Mouse (Mus musculus): ENCODE data around the gene Igf2r. TPM values are rescaled to one million over a fixed set of nuclear protein-coding genes. Genes with fewer than 3 reads are reported as not detected.
"Not testable (repeated sequence)": the region's sequence is repeated elsewhere in the genome, so short reads cannot be mapped to it uniquely, and the experiment has no call there.

Gene Igf2r
- total RNA-seq, 2 experiments from 2014 or later = 24.9 to 25.6 TPM

DNA sequence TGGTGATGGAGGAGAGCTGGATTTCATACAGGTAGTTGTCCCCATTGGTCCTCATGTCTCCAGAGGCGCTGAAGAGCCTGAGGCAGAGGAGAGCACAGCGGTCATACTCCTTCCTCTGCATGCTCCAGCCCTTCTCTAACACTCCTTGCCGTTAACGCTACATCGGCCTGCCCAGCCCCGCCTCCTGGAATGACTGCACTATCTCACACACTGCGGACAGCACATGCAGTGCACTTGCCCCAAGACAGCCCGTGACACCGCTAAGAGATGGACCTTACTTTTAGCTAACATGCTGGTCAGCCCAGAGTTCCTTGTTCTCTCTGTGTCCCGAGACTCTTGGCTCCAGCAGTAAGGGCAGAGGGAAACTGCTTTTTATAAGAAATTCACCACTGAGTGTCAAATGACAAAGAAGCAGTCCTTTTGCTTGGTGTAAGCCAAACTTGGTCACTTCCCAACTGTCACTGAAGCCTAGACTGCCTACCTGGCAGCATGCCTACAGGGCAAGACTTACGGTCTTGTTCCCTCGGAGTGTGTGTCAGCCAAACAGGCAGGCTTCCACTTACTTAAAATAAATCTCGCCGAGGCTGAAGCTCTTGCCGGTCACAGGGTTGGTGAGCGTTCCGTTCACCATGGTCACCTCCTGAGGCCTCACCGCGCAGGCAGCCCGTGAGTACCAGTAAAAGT is 80.9 kb downstream of the Igf2r start:
- intact Hi-C loops (cut with DNase I) = no loop called here
- DNase-seq (ENCODE audit: extremely low spot score in 1 of 2, low spot score in 2 of 2) = peak in 1 of 2 experiments; percentile 40

DNA sequence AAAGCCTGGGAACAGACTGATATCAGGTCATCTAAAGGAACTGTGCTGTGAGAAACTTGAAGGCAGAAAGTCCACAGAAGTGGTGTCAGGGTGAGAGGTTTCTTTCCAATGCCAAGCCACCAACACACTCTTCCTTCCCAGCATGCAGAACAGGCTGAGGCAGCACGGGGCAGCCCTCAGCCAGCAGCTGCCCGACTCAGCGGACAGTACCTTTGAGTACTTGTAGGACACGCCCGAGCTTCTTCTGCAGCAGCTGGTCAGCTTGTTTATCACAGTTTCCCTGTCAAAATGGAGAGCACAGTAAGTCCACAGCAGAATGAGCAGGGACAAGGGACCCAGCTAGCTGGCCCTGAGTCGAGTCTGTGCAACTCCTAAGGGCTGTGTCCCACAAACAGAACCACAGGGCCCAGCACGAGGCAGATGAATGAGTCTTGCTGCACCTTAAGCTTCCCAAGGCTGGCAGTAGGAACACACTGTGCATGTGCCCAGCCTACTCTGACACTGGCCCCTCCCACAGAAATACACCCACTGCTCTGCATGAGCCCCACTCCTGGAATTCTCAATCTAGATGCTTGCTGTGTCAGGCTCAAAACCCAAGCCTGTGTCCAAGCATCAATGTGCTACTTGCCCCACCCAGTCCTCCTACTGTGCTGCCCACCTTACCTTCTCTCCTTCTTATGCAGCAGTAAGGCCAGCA is 84.4 kb downstream of the Igf2r start:
- intact Hi-C loops (cut with DNase I) = no loop called here
- no peak for DNase-seq (ENCODE audit: extremely low spot score in 1 of 2, low spot score in 2 of 2)

DNA sequence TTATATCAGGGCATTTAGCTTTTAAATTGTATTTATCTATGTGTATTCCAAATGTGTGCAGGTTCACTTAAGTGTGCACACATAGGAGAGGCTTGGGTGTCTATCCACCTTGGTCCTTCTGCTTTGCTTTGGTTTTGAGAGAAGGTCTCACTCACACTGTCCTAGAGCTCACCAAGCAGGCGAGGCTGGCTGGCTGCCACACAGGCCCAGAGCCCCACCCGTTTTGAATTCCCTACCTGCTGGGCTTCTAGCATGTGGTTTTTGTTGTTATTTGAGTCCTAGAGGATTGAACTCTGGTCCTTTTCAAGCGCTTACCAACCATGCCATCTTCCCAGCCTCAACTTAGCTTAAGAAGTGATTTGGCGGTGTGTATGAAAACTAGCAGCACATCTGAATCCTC is 85.1 kb downstream of the Igf2r start:
- no peak for DNase-seq (ENCODE audit: extremely low spot score in 1 of 2, low spot score in 2 of 2)
- intact Hi-C loops (cut with DNase I) = no loop called here

DNA sequence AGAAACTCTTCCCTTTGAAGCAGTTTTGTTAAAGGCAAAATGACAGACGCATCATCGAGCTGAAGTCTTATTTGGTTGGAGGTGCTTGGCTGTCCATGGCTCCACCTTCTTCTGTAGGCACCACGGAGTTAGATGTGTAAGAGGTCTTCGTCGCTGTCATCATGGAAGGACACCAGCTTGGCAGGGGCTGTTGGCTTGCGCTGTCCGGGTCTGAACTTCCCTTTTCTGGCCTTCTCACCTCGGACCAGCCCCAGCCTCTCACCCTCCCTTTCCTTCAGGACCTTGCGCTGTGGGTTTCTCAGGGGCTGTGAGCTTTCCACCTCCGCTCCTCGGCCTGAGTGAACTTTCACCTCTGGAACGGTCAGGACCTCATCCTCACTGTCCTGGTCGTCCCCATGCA is 85.9 kb downstream of the Igf2r start:
- intact Hi-C loops (cut with DNase I) = no loop called here
- no peak for DNase-seq (ENCODE audit: extremely low spot score in 1 of 2, low spot score in 2 of 2)

DNA sequence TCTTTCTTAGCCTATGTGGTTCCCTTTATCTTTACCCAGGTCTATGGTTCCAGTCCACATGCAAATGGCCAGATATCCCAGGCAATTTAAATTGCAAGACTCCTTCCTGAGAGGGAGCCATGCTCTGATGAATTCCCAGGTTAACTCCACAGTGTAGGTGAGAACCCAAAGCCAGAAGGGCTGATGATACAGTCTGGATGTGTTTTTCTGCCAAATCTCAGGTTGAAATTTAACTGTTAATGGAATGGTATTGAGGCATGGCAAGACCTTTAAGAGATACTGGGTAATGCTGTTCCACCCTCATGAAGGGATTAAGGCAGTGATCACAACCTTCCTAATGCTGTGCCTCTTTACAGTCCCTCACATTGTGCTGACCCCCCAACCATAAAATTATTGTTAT is 91.2 kb downstream of the Igf2r start:
- intact Hi-C loops (cut with DNase I) = no loop called here

DNA sequence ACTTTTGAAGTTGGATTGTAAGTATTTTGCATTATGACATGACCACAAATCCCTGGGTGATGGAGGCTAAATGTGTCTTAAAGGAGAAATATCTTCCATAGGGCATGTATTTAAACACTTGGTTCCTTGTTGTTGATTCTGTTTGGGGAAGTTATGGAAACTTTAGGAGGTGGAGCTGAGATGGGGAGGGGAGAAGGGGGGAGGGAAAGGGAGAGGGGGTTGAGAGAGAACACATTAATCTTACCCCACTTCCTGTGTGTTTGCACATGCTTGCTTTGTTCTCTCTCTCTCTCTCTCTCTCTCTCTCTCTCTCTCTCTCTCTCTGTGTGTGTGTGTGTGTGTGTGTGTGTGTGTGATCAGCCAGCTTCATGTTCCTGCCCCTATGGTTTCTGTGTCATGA is 92.3 kb downstream of the Igf2r start:
- intact Hi-C loops (cut with DNase I) = no loop called here
- DNase-seq (ENCODE audit: extremely low spot score in 1 of 2, low spot score in 2 of 2) = no peak

More for the DNA sequence above, 91.2 kb downstream of the Igf2r start:
- DNase-seq (ENCODE audit: extremely low spot score in 1 of 2, low spot score in 2 of 2) = no peak

DNA sequence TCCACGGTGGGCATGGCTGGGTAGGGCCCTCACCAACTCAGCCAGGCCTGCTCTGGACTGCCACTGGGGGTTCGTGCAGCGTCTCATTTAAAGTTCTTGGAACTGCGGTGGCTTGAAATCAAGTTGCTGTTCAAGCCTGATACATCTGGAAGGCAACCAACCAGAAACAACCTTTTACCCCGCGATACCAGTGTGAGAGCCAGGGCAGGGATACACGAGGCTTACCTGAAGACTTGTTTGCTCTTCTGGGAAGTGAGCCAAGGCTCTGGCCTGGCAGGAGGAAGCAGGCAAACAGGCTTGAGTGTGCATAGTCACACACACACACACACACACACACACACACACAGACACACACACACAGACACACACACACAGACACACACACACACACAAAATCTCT is 93.8 kb downstream of the Igf2r start, which contains the start of gene Slc22a1:
Gene Slc22a1 (minus strand): TSS at position 184 of the 400 bp plus-strand sequence.
- intact Hi-C loops (cut with DNase I) = no loop called here
- no peak for DNase-seq (ENCODE audit: extremely low spot score in 1 of 2, low spot score in 2 of 2)

DNA sequence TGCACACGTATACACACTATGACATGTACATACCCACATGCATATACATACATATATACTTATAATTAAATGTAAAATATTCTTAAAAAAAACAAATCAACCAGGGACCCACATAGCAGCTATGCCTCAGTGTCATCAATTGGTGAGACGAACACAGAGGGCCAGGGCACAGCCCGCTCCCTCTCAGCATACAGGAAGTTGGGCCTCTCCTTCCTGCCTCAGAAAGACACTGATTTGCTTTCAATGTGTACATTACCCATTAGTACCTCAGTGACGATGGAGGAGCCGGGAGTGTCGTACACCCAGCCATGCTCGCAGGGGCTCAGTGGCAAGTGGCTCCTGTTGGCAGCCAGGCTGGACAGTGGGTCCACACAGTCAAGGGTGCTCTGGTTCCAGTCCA is 94.5 kb downstream of the Igf2r start:
- DNase-seq (ENCODE audit: extremely low spot score in 1 of 2, low spot score in 2 of 2); intact Hi-C loops (cut with DNase I): not testable (repeated sequence)

DNA sequence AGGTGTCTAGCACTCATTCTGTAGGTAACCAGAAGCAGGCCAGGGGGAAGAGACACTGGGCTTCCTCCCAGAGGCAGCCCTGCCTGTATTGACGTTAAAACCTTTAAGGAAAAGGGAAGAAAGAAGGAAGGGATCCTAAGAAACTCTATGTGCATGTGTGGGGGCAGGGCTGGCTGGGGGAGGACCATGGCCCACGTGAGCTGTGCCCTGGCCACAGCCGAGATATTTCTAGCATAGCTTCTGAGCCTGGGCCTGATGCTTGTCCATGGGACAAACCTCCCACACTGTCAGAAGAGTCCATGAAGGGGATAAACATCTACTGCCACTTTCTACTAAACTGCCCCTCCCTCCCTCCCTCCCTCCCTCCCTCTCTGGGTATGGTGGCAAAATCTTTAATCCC is 95.6 kb downstream of the Igf2r start:
- DNase-seq (ENCODE audit: extremely low spot score in 1 of 2, low spot score in 2 of 2) = no peak
- intact Hi-C loops (cut with DNase I) = no loop called here

DNA sequence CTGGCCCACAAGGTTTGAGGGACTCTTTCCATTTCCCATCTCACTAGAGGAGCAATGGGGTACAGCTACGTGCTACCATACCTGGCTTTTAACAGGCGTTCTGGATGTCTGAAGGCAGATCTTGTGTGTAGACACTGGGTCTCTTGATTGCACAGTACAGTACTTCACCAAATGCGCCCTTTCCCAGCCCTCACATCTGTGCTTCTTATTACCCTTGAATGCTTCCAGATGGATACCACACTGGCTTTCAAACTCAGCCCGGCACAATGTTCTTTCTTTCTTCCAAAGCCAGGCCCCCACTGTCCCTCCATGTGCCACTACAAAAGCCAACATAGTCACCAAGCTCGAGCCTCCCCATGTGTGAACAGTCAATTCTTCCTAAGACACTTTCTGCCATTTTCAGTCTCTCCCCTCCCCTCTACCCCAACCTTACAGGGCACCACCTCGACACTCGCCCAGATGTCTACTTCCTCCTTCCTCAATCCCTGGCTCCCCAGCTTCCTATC is 97.1 kb downstream of the Igf2r start:
- DNase-seq (ENCODE audit: extremely low spot score in 1 of 2, low spot score in 2 of 2) = no peak
- intact Hi-C loops (cut with DNase I) = no loop called here

DNA sequence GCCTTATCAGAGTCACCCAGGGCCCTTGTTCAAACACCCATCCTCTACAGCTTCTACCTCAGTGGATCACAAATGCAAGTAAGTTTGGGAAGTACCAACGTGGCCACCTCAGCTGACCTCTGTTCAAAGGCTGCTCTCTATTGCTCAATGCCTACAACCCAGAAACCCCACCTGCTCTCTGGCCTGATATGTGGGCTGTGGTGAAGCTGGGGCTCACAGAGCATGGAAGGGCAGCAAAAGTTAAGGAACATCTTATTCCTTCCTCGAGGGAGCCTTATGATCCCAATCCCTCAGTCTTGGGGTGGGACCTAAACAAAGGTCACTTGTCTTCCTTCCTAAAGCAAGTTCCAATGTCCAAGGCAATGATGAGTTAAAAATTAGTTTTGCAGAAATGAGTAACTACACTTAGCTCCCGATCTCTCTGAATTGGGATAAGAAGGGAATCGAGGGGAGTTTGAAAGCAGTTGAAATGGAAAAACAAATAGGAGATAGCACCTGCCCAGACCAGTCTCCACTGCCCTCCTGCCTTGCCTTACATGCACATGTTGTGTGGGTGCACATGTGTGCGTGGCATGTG is 98.3 kb downstream of the Igf2r start:
- intact Hi-C loops (cut with DNase I) = no loop called here
- DNase-seq (ENCODE audit: extremely low spot score in 1 of 2, low spot score in 2 of 2) = no peak

DNA sequence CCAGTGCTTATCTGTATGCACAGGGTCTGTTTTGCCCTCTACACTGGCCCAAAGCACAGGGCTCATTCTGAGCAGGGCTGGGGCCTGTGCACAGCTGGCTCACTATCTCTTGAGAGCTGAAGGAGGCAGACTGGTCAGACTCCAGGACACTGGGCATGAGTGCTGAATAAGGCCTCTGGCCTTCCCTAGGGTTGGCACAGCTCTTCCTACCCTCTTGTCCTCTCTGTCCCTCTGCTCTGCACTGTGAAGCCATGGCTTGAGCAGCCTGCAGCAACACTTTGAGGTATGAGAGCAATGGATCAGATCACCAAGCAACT is 100.1 kb downstream of the Igf2r start:
- intact Hi-C loops (cut with DNase I) = no loop called here

DNA sequence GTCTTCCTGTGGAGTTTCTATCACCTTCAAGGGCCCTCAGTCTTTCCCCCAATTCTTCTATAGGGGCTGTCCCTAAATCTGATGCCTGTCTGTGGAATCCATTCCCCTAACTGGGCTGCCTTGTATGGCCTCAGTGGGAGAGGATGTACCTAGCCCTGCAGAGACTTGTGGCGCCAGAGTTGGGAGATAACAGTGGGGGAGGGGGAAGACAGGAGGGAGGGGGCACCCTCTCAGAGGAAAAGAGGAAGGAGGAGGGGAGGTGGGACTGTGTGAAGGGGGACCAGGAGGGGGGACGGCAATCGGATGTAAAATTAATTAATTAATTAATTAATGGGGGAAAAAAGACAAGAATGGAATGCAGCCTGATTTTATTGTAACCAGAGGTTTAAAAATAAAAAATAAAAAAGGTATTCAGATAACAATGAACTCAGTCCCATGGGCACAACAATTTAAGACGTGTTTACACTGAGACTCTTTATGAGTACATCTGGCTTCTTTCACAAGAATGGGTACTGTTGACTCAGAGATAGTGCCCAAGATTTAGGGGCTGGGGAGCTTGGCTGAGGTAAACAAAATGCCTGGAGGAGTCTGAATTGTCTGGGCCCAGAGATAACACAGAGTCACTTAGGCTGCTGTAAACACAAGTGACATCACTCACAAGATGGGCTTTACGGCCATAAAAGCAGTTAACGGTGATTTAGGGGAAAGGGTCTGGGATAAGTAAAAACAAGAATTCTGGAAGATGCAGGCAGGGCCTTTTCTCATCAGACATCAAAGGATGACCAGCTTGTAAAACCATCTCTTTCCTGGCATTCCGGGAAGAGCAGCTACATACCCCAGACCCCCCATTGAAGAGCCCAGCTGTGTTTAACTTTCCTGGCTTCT is 100.7 kb downstream of the Igf2r start:
- intact Hi-C loops (cut with DNase I) = no loop called here
- DNase-seq (ENCODE audit: extremely low spot score in 1 of 2, low spot score in 2 of 2) = no peak

More for the DNA sequence above, 100.1 kb downstream of the Igf2r start:
- DNase-seq (ENCODE audit: extremely low spot score in 1 of 2, low spot score in 2 of 2) = no peak

DNA sequence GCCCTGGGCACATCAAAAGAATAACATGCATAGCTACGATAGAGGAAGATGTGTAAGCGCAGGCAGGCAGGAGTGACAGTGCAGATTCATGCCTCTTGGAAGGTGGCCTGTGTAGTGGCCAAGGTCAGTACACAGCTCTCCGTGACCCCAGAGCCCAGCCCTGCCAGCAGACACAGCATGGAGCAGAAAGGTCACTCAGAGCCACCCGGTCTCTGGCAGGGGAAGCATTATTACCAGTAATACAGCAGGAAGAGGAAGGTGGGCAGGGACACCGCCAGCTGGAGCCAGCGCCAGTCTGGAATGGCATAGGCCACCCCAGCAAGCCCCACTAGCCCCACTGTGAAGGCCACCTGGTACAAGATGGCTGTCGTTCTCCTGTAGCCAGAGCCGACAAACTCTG is 105.3 kb downstream of the Igf2r start:
- intact Hi-C loops (cut with DNase I) = loop anchor here (5.0 kb wide), 1 partner anchor 132 kb away; no protein-coding TSS in a partner anchor
- no peak for DNase-seq (ENCODE audit: extremely low spot score in 1 of 2, low spot score in 2 of 2)

DNA sequence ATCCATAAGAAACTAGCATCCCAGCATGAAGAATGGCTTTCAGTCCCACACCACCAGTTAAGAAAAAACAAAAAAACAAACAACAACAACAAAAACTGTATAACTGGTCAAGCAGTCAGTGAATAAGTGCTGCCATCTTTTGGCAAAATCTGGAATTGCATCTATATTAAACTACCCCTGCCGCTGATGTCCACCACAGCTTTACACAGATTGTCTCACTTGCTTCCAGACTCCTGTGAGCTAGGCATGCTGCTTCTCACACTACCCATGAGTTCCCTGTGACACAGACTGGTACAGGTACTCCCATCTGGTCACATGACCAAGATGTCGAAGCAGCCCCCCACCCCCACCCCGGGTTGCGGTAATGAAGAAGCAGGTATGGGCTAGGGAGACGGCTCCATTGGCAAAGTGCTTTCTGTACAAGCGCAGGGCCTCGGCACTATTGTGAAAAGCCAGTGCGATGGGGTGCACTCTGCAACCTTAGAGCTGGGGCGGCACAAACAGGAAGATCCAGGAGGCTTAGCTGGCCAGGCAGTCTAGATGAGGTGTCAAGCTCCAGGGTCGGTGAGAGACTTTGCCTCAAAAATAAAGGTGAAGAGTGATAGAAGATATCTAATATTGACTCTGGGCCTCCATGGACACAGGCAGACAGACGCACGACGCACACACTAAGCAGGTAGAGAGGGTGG is 108.7 kb downstream of the Igf2r start:
- DNase-seq (ENCODE audit: extremely low spot score in 1 of 2, low spot score in 2 of 2) = peak in 1 of 2 experiments; percentile 63

DNA sequence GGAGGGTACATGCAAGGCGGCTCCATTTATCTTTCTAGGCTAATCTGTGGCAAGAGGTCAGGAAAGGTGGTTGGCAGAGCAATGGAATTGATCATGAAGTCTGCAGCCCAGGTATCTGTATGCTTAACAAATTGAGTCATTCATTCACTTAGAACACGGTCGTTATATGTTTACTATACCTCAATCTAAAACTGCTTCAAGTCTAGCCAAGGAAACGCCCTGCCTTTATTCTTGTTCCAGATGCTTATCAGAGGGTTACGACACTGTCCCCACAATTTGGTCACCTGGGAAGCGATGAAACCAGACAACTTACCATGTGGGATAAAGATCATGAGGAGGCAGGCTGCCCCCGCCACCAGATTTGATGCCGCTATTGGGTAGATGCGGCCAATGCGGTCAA is 110.2 kb downstream of the Igf2r start:
- intact Hi-C loops (cut with DNase I) = no loop called here

More for the DNA sequence above, 108.7 kb downstream of the Igf2r start:
- intact Hi-C loops (cut with DNase I) = loop anchor here (2.0 to 5.0 kb wide), 2 partner anchors 128 to 246 kb away; no protein-coding TSS in a partner anchor

DNA sequence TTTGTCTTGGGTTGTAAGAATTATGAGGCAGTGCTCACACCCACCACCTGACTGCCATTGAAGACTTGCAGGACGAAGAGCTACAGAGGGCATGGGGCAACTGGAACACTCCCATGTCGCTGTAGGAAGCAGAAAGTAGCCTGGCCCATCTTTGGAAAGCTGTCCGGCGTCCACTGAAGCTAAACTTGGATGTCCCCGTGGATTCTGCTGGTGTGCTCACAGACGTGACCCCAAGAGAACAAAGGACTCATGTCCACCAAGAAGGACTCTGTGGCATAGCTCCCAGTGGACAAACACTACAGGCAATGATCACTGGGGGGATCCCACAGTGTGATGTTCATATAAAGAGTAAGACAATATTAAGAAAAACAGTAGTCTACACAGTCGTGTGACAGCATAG is 110.7 kb downstream of the Igf2r start:
- intact Hi-C loops (cut with DNase I) = no loop called here
- DNase-seq (ENCODE audit: extremely low spot score in 1 of 2, low spot score in 2 of 2) = no peak

More for the DNA sequence above, 110.2 kb downstream of the Igf2r start:
- no peak for DNase-seq (ENCODE audit: extremely low spot score in 1 of 2, low spot score in 2 of 2)

DNA sequence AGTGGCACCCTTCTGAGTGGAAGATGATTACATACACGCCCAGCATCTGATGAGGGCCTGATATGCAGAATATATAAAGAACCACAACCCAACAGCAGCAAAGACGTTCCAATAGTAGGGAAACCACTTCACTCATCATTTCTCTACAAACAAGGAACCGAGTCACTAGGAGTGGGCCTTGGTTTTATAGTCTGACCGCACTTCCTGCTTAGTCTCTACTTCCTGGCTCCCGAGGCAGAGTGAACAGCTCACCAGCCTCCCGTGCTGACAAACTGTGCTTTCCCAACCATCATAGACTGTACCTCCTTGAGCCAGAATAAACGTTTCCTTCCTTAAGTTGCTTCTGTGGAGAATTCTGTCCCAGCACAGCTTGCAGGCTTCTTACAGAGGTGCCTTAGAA is 113.6 kb downstream of the Igf2r start:
- intact Hi-C loops (cut with DNase I) = no loop called here
- DNase-seq (ENCODE audit: extremely low spot score in 1 of 2, low spot score in 2 of 2) = no peak

All from left cerebral cortex, postnatal 10 days (tissue).